ENCODE assay signal across 8 mouse cellular contexts in the genomic region with DNA sequence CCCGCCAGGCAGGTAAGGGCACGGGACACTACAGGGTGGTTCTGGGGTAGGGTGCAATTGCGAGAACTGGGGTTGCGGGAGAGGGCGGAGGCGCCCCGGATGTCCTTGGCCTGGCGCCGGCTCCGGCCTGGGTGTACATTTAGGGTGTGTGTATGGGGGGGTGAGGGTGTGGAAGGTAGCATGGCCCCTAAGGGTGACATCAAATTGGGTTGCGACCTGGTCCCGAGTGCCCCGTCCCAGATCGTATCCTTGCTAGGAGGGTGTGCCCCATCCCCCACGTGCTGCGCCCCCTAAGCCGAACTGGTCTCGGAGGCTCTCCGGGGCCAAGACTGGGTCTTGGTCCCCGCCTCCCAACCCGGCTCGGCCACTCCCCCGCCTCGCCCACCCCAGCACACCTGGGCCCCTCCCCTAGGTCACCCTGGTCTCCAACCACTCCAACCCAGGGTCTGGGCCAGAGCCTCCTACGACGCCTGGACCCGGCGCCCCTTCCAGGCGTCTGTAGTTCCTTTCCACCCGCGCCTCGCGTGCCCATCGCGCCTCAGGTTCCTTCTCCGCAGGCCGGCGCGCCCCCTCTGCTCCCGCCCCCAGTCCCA. TPM values are rescaled to one million over a fixed set of nuclear protein-coding genes. Genes with fewer than 3 reads are reported as not detected.
DNase-seq lines count a peak whose midpoint lies in the region; ATAC-seq and TF ChIP-seq lines count a peak whose summit lies in the region.

No protein-coding gene starts in this region.

- no peak for TF ChIP-seq CTCF in layer of hippocampus, adult 2 months (conservative IDR thresholded peaks at IDR 0.05)

- WGBS in intestine, embryonic 15.5 days, result under 1% methylated on average over 38 of the region's 40 CpGs
- under 1% methylated on average over 32 of the region's 40 CpGs for WGBS in midbrain, embryonic 15.5 days

- ATAC-seq in intestine, embryonic 15.5 days, result peak; percentile 14
- peak; percentile 31 for ATAC-seq in midbrain, embryonic 15.5 days (replicated peaks)

- H3K36me3 ChIP-seq in intestine, embryonic 15.5 days, result no peaks in the 10 kb centered on the region
- peaks cover 15% of the 10 kb centered on the region; the same call in 1 of the 2 replicates for H3K36me3 ChIP-seq in midbrain, embryonic 15.5 days (replicated peaks)

- DNase-seq in layer of hippocampus, adult 2 months (ENCODE audit: low spot score in 2 of 2), result no peak
- DNase-seq in layer of hippocampus, postnatal 25 days (ENCODE audit: extremely low spot score in 1 of 2, low spot score in 1 of 2), result no peak
- DNase-seq in MN1 (ENCODE audit: low spot score), result peak; percentile 22
- peak; percentile 46 for DNase-seq in embryo, embryonic 9.5 days (ENCODE audit: extremely low spot score)
- no peak for DNase-seq in layer of hippocampus, adult 9-10 months (ENCODE audit: low spot score)
- no peak for DNase-seq in ovary, postnatal 14 days (ENCODE audit: low spot score)

- H3K4me1 ChIP-seq in intestine, embryonic 15.5 days (replicated peaks), result peaks cover 25% of the 10 kb centered on the region
- H3K4me1 ChIP-seq in midbrain, embryonic 15.5 days, result peaks cover 20% of the 10 kb centered on the region

- H3K4me2 ChIP-seq in intestine, embryonic 15.5 days (replicated peaks), result peak overlapping the region; percentile 98
- peak overlapping the region; percentile 92 for H3K4me2 ChIP-seq in midbrain, embryonic 15.5 days

- peak overlapping the region; percentile 96 for H3K27ac ChIP-seq in layer of hippocampus, adult 2 months
- no peak overlapping the region for H3K27ac ChIP-seq in intestine, embryonic 15.5 days
- H3K27ac ChIP-seq in midbrain, embryonic 15.5 days, result peak overlapping the region; percentile 79

- H3K4me3 ChIP-seq in layer of hippocampus, adult 2 months, result peak overlapping the region; percentile 79
- H3K4me3 ChIP-seq in intestine, embryonic 15.5 days (replicated peaks), result peak overlapping the region; percentile 46
- H3K4me3 ChIP-seq in midbrain, embryonic 15.5 days, result peak overlapping the region; percentile 72

- H3K9me3 ChIP-seq in intestine, embryonic 15.5 days, result no peaks in the 10 kb centered on the region
- no peaks in the 10 kb centered on the region for H3K9me3 ChIP-seq in midbrain, embryonic 15.5 days

- H3K27me3 ChIP-seq in intestine, embryonic 15.5 days (replicated peaks), result peaks cover 24% of the 10 kb centered on the region; the same call in 1 of the 2 replicates
- H3K27me3 ChIP-seq in midbrain, embryonic 15.5 days (replicated peaks), result no peaks in the 10 kb centered on the region

- H3K9ac ChIP-seq in intestine, embryonic 15.5 days, result peak overlapping the region; percentile 50
- peak overlapping the region; percentile 82 for H3K9ac ChIP-seq in midbrain, embryonic 15.5 days

RNA-seq across cellular contexts. Expression of gene Shank1, which starts 0.3 kb away (rescaled TPM):
- 100 to 1,000 TPM; 647 to 698 TPM for total RNA-seq in layer of hippocampus, adult 2 months (2021)
- 100 to 1,000 TPM; 502 to 670 TPM for total RNA-seq in layer of hippocampus, postnatal 25 days (2021)
- polyA plus RNA-seq in intestine, embryonic 15.5 days (2015; fragmentation: Nextera tagmentation; extraction: Ambion mirVana), result 1.7 and 1.9 TPM in 2 replicates
- polyA plus RNA-seq in midbrain, embryonic 15.5 days (2015; fragmentation: Nextera tagmentation; extraction: Ambion mirVana), result 39.8 and 46.5 TPM in 2 replicates

RNA-seq across cellular contexts. Expression of gene Clec11a, which starts 3.7 kb away (rescaled TPM):
- 1 to 10 TPM; 3.0 to 3.5 TPM for total RNA-seq in layer of hippocampus, adult 2 months (2021)
- total RNA-seq in layer of hippocampus, postnatal 25 days (2021), result 1 to 10 TPM; 3.1 to 3.5 TPM
- polyA plus RNA-seq in intestine, embryonic 15.5 days (2015; fragmentation: Nextera tagmentation; extraction: Ambion mirVana), result 7.2 and 8.0 TPM in 2 replicates
- 3.6 and 3.9 TPM in 2 replicates for polyA plus RNA-seq in midbrain, embryonic 15.5 days (2015; fragmentation: Nextera tagmentation; extraction: Ambion mirVana)

RNA-seq across cellular contexts. Expression of gene Gm15517, which starts 49.1 kb away (rescaled TPM):
- not detected for total RNA-seq in layer of hippocampus, adult 2 months (2021)
- total RNA-seq in layer of hippocampus, postnatal 25 days (2021), result not detected
- polyA plus RNA-seq in intestine, embryonic 15.5 days (2015; fragmentation: Nextera tagmentation; extraction: Ambion mirVana), result not detected in 2 replicates
- polyA plus RNA-seq in midbrain, embryonic 15.5 days (2015; fragmentation: Nextera tagmentation; extraction: Ambion mirVana), result not detected in 2 replicates

RNA-seq across cellular contexts. Expression of gene Acp4, which starts 53.2 kb away (rescaled TPM):
- total RNA-seq in layer of hippocampus, adult 2 months (2021), result not detected
- not detected for total RNA-seq in layer of hippocampus, postnatal 25 days (2021)
- not detected in 2 replicates for polyA plus RNA-seq in intestine, embryonic 15.5 days (2015; fragmentation: Nextera tagmentation; extraction: Ambion mirVana)
- 0.21 TPM in 1 of 2 replicates, not detected in the other for polyA plus RNA-seq in midbrain, embryonic 15.5 days (2015; fragmentation: Nextera tagmentation; extraction: Ambion mirVana)

Comparison
In these comparisons a context has a peak if more than half of its experiments do, and no peak if none do; other contexts are left out.
1. DNase-seq: peak in MN1 (single experiment) and embryo, embryonic 9.5 days (single experiment); none in layer of hippocampus, adult 2 months (0 of 2), layer of hippocampus, postnatal 25 days (0 of 2), layer of hippocampus, adult 9-10 months (single experiment) and ovary, postnatal 14 days (single experiment).
2. Peak in every context shown above with its lines, with median percentiles within 50 percentile points of each other: H3K4me3 ChIP-seq.